Mouse (Mus musculus) mouse embryonic stem cell (cell line): Measurements from ENCODE around the gene Nckap5.

Experiments used
- in situ Hi-C, 2 experiments: fragments of 300-500 bp; cut with MboI; formaldehyde crosslinking; loops; 1 replicate in 1 of 2; 3 replicates in 1 of 2; pipeline ENCODE4 v1.14.3; 2019 to 2020; ENCODE audit warnings: low sequenced_read_pairs in 2 of 2, low pct_unique_long_range_greater_than_20kb in 1 of 2, mixed read lengths in 1 of 2; ENCODE audit not compliant: unreplicated experiment in 1 of 2

The Nckap5 gene

GRCm38 (mm10) chr1:126518067-126518466 is 312.5 kb downstream of the Nckap5 start:
- in situ Hi-C loops = no loop called here

- in situ Hi-C loops = no loop called here
Measured at GRCm38 (mm10) chr1:126517427-126517826, 313.2 kb downstream of the Nckap5 start.

GRCm38 (mm10) chr1:126515054-126515756 is 315.4 kb downstream of the Nckap5 start:
- in situ Hi-C loops = no loop called here

GRCm38 (mm10) chr1:126511835-126512445 is 318.7 kb downstream of the Nckap5 start:
- in situ Hi-C loops = no loop called here

- in situ Hi-C loops = no loop called here
Measured at GRCm38 (mm10) chr1:126504717-126505116, 325.9 kb downstream of the Nckap5 start.

GRCm38 (mm10) chr1:126502741-126503140 is 327.9 kb downstream of the Nckap5 start:
- in situ Hi-C loops = no loop called here

GRCm38 (mm10) chr1:126496722-126497121 is 333.9 kb downstream of the Nckap5 start:
- in situ Hi-C loops = no loop called here

GRCm38 (mm10) chr1:126492206-126493071 is 338.2 kb downstream of the Nckap5 start:
- in situ Hi-C loops = no loop called here

- in situ Hi-C loops = no loop called here
Measured at GRCm38 (mm10) chr1:126491412-126491811, 339.2 kb downstream of the Nckap5 start.

GRCm38 (mm10) chr1:126490256-126490655 is 340.3 kb downstream of the Nckap5 start:
- in situ Hi-C loops = no loop called here

- in situ Hi-C loops = no loop called here
Measured at GRCm38 (mm10) chr1:126484664-126485087, 345.9 kb downstream of the Nckap5 start.

- in situ Hi-C loops = no loop called here
Measured at GRCm38 (mm10) chr1:126483665-126484064, 346.9 kb downstream of the Nckap5 start.

- in situ Hi-C loops = no loop called here
Measured at GRCm38 (mm10) chr1:126481459-126482228, 349.0 kb downstream of the Nckap5 start.

- in situ Hi-C loops = no loop called here
Measured at GRCm38 (mm10) chr1:126473044-126473443, 357.6 kb downstream of the Nckap5 start.

GRCm38 (mm10) chr1:126471419-126471818 is 359.2 kb downstream of the Nckap5 start:
- in situ Hi-C loops = no loop called here

GRCm38 (mm10) chr1:126470883-126471282 is 359.7 kb downstream of the Nckap5 start:
- in situ Hi-C loops = no loop called here

GRCm38 (mm10) chr1:126469818-126470544 is 360.6 kb downstream of the Nckap5 start:
- in situ Hi-C loops = no loop called here
